Mouse (Mus musculus): ENCODE data around the gene Adcy1.

GRCm38 (mm10) chr11:7161502-7162174 is 98.3 kb downstream of the Adcy1 start:
- TF ChIP-seq CTCF (IDR thresholded peaks at IDR 0.05; ENCODE audit: borderline replicate concordance, insufficient read depth, low read length) (peak; percentile 44; the same call in 1 of the 2 replicates), POLR2A (IDR thresholded peaks at IDR 0.05; ENCODE audit: low read depth, low read length) (no peak)

Data from embryonic fibroblast, embryonic 13.5 days (primary cell).